Mouse (Mus musculus): ENCODE data around the gene Foxp1.

- TF ChIP-seq CTCF (IDR thresholded peaks at IDR 0.05; ENCODE audit: extremely low read depth, insufficient read depth, insufficient read length, insufficient replicate concordance) = no peak
- TF ChIP-seq POLR2A (IDR thresholded peaks at IDR 0.05; ENCODE audit: low read depth, low read length) = no peak
Measured at GRCm38 (mm10) chr6:99062931-99063330, 459.6 kb downstream of the Foxp1 start.
